Mouse (Mus musculus): Measurements from ENCODE around the gene Dkk2.

Gene Dkk2

GRCm38 (mm10) chr3:132121344-132121743 is 36.3 kb downstream of the Dkk2 start:
- no peak for DNase-seq (ENCODE audit: inconsistent age in 2 of 2, low spot score in 1 of 2)

GRCm38 (mm10) chr3:132122581-132122980 is 37.5 kb downstream of the Dkk2 start:
- peak in 1 of 2 experiments; percentile 24 for DNase-seq (ENCODE audit: inconsistent age in 2 of 2, low spot score in 1 of 2)

- no peak for DNase-seq (ENCODE audit: inconsistent age in 2 of 2, low spot score in 1 of 2)
Observed at GRCm38 (mm10) chr3:132125227-132125740, 40.2 kb downstream of the Dkk2 start.

GRCm38 (mm10) chr3:132129730-132130274 is 44.7 kb downstream of the Dkk2 start:
- no peak for DNase-seq (ENCODE audit: inconsistent age in 2 of 2, low spot score in 1 of 2)

GRCm38 (mm10) chr3:132130781-132131180 is 45.7 kb downstream of the Dkk2 start:
- DNase-seq (ENCODE audit: inconsistent age in 2 of 2, low spot score in 1 of 2) = no peak

DNA sequence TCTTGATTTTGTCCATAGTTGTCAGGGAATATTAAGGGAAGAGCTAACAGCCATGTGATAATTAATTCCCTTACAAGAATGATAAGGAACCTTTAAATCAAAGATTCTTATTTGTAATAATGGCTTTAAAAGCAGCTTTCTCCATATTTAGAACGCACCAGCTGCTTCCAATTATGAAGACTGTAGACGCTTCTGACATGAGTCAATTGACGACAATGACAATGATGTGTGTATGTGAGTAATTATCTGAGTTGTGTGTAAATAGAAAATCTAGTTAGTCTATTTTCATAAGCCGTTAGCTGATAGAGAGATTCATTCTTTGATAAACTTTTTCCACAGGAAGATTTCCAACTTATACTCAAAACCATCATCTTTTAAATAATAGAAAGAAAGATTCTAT is 46.8 kb downstream of the Dkk2 start:
- no peak for DNase-seq (ENCODE audit: inconsistent age in 2 of 2, low spot score in 1 of 2)

DNA sequence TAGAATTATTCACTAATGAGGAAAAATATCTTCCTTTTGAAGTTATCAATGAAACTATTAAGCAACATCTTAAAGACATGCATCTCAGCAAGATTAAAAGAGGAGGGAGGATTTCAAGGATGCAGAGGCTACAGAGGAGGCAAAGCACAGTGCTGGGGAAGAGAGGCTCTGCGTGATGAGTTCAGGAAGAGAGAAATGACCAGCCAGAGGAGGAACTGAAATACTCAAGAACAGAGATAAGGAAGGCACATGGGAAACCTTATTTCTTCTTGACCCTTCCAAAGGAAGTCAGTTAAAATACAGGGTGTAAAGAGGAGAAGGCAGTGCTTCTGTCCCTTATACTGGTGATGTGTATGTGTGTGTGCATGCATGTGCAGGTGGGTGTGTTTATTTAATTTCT is 49.4 kb downstream of the Dkk2 start:
- DNase-seq (ENCODE audit: inconsistent age in 2 of 2, low spot score in 1 of 2) = no peak

DNA sequence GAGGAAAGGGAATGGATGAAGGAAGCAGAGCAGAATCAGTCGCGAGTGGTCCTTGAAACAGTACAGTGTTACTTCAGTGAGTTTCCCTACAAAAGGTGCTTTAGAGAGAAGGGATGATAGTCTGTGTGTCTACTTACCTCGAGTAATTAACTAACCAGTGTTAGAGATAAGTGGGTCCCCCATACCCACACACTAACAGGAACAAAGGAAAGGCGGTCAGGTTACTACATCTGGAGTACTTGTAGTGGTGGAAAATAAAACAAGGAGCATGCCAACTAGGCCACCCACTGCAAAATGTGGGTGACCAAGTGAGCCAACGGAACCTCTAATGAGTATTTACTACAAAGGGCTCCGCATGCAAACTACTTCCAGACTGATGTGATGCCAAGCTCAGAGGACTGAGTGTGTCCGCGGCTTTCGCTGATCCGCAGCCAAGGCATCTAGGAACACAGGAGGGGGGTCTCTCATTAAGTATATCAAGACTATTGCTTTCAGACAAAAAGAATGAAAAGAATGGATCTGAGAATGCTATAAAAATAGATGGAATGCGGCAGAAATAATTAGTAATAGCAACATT is 52.8 kb downstream of the Dkk2 start:
- DNase-seq (ENCODE audit: inconsistent age in 2 of 2, low spot score in 1 of 2) = no peak

- DNase-seq (ENCODE audit: inconsistent age in 2 of 2, low spot score in 1 of 2) = peak in 1 of 2 experiments; percentile 25
Observed at GRCm38 (mm10) chr3:132141031-132141430, 55.9 kb downstream of the Dkk2 start.

DNA sequence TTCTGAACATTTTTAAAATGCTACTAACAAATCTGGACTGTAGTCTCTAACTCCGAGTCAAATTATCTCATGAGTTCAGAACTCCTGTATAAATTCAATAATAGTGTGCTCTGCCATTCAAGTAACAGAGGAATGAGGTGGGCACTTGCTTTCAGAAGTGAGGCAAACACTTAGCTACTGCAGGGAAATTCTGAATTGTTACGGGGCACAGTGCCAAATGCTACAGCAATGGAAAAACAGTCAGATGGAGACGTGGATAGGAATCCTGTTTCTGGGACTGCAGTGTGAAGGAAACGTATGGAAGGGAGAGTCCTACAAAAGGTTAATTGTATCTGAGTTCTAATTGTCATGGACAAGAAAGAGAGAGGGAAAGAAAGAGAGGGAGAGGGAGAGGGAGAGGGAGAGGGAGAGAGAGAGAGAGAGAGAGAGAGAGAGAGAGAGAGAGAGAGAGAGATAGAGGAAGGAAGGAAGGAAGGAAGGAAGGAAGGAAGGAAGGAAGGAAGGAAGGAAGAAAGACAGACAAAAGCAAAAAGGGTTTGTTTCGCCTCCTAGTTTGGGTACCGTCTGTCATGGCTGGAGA is 64.4 kb downstream of the Dkk2 start:
- no peak for DNase-seq (ENCODE audit: inconsistent age in 2 of 2, low spot score in 1 of 2)

GRCm38 (mm10) chr3:132158817-132159216 is 73.7 kb downstream of the Dkk2 start:
- DNase-seq (ENCODE audit: inconsistent age in 2 of 2, low spot score in 1 of 2) = no peak

GRCm38 (mm10) chr3:132168911-132169310 is 83.8 kb downstream of the Dkk2 start:
- no peak for DNase-seq (ENCODE audit: inconsistent age in 2 of 2, low spot score in 1 of 2)

DNA sequence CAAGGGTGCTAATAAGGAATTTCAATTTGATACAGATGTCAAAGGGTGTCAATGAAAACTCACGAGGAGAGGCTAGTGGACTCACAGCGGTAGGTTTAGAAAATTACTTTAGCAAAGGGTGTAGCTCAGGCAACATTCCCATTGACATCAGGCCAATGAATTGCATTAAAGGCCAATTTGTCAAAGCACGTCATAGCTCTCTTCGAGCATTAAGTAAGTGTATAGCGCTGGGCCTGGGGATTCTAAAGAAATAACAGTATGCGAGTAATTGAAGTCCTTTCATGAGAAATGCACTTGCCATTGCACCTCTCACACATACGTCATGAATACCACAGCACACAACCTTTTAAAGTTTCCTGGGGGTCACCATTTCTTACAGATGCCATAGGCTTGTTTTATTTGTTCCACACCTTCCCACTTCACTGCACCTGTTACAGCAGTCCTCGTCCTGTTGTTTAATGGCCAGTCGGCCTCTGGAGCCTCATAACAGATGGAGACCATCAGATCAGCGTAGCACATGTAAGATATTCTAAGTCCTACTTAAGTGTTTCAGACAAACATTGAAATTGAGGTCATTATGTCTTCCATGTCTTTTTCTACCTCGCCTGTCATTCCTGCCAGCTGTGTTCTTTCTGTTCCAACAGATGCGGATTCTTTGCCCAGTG is 101.9 kb downstream of the Dkk2 start:
- no peak for DNase-seq (ENCODE audit: inconsistent age in 2 of 2, low spot score in 1 of 2)

- no peak for DNase-seq (ENCODE audit: inconsistent age in 2 of 2, low spot score in 1 of 2)
Observed at GRCm38 (mm10) chr3:132201950-132202349, 116.9 kb downstream of the Dkk2 start.

DNA sequence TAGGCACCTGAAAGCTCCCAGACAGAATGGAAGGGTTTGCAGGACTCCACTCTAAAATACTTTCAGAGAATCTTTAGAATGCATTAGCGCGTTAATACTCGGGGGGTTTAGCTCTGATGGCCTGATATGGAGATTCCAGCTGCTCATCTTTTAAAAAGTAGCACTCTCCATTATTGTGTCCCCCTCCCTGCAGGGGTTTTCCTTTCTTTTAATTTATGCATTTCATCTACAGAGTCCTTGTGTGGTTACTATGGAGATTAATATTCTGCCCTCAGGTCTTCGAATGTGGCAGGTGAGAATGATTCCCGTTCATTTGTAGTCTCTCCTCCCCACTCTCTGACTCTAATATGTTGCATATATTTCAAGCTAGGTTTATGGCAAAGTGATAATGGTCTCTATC is 117.6 kb downstream of the Dkk2 start:
- DNase-seq (ENCODE audit: inconsistent age in 2 of 2, low spot score in 1 of 2) = no peak

DNA sequence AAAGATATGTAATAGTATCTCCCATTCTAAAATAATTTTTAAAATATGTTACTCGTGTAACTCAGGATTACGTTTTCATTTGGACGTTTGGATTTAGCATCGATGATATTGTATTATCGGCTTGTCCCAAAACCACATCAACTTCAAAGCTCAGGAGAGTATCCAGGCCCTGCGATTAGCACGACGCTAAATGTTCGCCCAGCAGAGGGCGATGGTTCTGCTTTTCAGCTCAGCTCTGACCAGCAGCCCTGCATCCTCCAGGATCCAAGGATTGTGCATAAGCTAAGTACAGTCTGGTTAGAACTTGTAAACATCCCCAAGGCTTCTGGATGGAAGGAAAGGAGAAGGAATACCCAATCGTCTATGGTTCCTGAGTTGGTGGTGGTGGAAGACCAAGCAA is 122.4 kb downstream of the Dkk2 start:
- DNase-seq (ENCODE audit: inconsistent age in 2 of 2, low spot score in 1 of 2) = peak; percentile 23 to 66

- peak; percentile 7 to 45 for DNase-seq (ENCODE audit: inconsistent age in 2 of 2, low spot score in 1 of 2)
Observed at GRCm38 (mm10) chr3:132211260-132211659, 126.2 kb downstream of the Dkk2 start.

DNA sequence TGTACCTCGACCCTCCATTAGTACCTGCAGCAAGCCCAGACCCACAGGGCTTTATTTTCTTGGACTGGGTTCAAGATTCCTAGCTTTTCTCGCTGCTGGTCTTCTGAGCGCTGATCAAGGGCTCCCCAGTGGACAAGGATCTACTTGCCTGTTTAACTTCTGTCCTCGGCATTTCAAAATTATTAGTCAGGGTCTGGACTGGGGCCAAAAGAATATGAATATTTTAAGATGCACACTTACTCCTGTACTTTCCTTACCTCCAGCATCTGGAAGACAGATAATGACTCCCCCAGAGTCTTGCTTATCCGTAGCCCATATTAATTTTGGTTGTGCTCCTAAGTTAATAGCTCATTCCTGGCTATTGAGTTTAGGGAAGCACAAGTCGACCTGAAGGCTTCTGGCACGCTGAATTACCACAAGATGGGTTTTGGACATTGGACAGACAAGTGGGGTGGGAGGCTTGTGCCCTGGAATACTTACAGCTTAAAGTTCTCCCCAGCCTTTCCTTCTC is 134.9 kb downstream of the Dkk2 start:
- DNase-seq (ENCODE audit: inconsistent age in 2 of 2, low spot score in 1 of 2) = no peak

DNA sequence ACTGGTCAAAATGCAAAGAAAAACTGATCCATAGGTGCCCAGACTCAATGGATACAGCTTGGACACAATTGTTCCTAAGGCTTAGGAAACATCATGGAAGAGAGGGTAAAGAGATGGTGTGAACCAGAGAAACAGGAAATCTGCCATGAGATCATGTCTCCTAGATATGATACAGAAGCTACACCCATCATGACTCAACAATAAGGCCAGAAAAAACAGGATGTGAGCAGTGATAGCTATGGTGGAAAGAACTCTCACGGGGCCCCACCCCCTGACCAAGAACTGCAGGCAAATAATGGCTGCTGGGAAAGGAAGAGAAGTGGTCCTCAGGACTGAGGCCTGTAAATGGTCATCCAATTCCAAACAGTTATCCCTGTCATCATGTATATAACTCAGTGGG is 142.5 kb downstream of the Dkk2 start:
- no peak for DNase-seq (ENCODE audit: inconsistent age in 2 of 2, low spot score in 1 of 2)
